Mouse (Mus musculus) left cerebral cortex, adult 9 months (tissue): ENCODE measurements around the gene Lexm.

Experiments
- DNase-seq, 2 experiments: peaks; one replicate each; pipeline ENCODE4 v3.0.0; 2022; ENCODE audit warnings: low spot score in 2 of 2

Gene Lexm

GRCm38 (mm10) chr4:106617056-106617455 is at the start of gene Lexm:
Lexm (minus strand) TSS chr4:106617241.
- DNase-seq, result no peak

GRCm38 (mm10) chr4:106666546-106666945 is 49.5 kb upstream of the Lexm start:
- no peak for DNase-seq

GRCm38 (mm10) chr4:106665673-106666072 is 48.6 kb upstream of the Lexm start:
- no peak for DNase-seq

- no peak for DNase-seq
These were observed 48.2 kb upstream of the Lexm start for GRCm38 (mm10) chr4:106665269-106665668.

GRCm38 (mm10) chr4:106664697-106665096 is 47.7 kb upstream of the Lexm start:
- no peak for DNase-seq

- no peak for DNase-seq
These were observed 47.0 kb upstream of the Lexm start for GRCm38 (mm10) chr4:106663956-106664470.

- DNase-seq, result no peak
These were observed 38.6 kb upstream of the Lexm start for GRCm38 (mm10) chr4:106655681-106656080.

GRCm38 (mm10) chr4:106653051-106653450 is 36.0 kb upstream of the Lexm start:
- no peak for DNase-seq

- no peak for DNase-seq
These were observed 35.5 kb upstream of the Lexm start for GRCm38 (mm10) chr4:106652546-106652945.

- peak; percentile 93 to 97 for DNase-seq
These were observed 33.9 kb upstream of the Lexm start, which contains the start of gene Pars2 for GRCm38 (mm10) chr4:106650833-106651527. Pars2 (plus strand) TSS chr4:106651069.

- no peak for DNase-seq
These were observed 30.1 kb upstream of the Lexm start for GRCm38 (mm10) chr4:106647137-106647536.

- no peak for DNase-seq
These were observed 28.8 kb upstream of the Lexm start for GRCm38 (mm10) chr4:106645797-106646196.

GRCm38 (mm10) chr4:106644218-106644610 is 27.2 kb upstream of the Lexm start:
- DNase-seq, result no peak

- DNase-seq, result no peak
These were observed 26.6 kb upstream of the Lexm start for GRCm38 (mm10) chr4:106643483-106644217.

GRCm38 (mm10) chr4:106634086-106634479 is 17.0 kb upstream of the Lexm start:
- DNase-seq, result no peak

- no peak for DNase-seq
These were observed 16.4 kb upstream of the Lexm start for GRCm38 (mm10) chr4:106633281-106634085.

GRCm38 (mm10) chr4:106632313-106632712 is 15.3 kb upstream of the Lexm start:
- no peak for DNase-seq

- peak; percentile 83 to 96 for DNase-seq
These were observed 13.5 kb upstream of the Lexm start for GRCm38 (mm10) chr4:106630333-106631220.

GRCm38 (mm10) chr4:106629374-106629773 is 12.3 kb upstream of the Lexm start:
- DNase-seq, result no peak

GRCm38 (mm10) chr4:106628650-106629360 is 11.8 kb upstream of the Lexm start:
- DNase-seq, result no peak
